Mouse (Mus musculus): Measurements from ENCODE around the gene Med22. TPM values are rescaled to one million over a fixed set of nuclear protein-coding genes. Genes with fewer than 3 reads are reported as not detected.

Gene Med22
- total and polyA plus RNA-seq, 2 experiments from 2014 or later: 110 to 163 TPM

DNA sequence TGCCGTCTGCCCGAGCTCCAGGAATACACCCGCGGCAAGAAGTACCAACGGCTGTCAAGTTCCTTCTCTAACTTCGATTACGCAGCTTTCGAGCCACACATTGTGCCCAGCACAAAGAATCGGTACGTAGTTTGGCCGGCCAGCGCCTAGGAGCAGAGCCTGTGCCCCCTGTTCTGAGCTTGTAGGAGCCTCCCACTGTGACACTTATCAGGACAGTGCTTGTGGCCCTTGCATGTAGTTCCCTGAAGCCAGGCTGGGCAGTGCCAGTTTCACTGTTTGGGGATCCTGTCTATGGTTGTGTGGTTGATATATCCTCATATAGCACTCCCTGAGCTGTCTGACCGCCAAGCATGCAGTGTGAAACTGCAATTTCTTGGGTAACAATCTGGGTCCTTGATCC lies 6.3 kb upstream of the Med22 start:
- H3K4me3 ChIP-seq (ENCODE audit: low read depth, low read length): peak overlapping the region; percentile 60
- no peak for DNase-seq
- peaks cover 65% of the 10 kb centered on the region for H3K36me3 ChIP-seq (ENCODE audit: insufficient read depth)
- peak overlapping the region; percentile 67 for H3K27ac ChIP-seq (ENCODE audit: low read depth, low read length)
- H3K9me3 ChIP-seq (ENCODE audit: low read length): no peaks in the 10 kb centered on the region
- TF ChIP-seq CTCF (IDR thresholded peaks at IDR 0.05; ENCODE audit: low read depth): no peak
- no peaks in the 10 kb centered on the region for H3K27me3 ChIP-seq (ENCODE audit: insufficient read depth, low read length)
- peak overlapping the region; percentile 95 for H3K4me2 ChIP-seq (ENCODE audit: low read depth)
- peak; percentile 8 for ATAC-seq
- H3K4me1 ChIP-seq (ENCODE audit: insufficient read depth): peaks cover 18% of the 10 kb centered on the region
- peak overlapping the region; percentile 75 for H3K9ac ChIP-seq
- under 1% methylated on average over 13 of the region's 13 CpGs for WGBS

DNA sequence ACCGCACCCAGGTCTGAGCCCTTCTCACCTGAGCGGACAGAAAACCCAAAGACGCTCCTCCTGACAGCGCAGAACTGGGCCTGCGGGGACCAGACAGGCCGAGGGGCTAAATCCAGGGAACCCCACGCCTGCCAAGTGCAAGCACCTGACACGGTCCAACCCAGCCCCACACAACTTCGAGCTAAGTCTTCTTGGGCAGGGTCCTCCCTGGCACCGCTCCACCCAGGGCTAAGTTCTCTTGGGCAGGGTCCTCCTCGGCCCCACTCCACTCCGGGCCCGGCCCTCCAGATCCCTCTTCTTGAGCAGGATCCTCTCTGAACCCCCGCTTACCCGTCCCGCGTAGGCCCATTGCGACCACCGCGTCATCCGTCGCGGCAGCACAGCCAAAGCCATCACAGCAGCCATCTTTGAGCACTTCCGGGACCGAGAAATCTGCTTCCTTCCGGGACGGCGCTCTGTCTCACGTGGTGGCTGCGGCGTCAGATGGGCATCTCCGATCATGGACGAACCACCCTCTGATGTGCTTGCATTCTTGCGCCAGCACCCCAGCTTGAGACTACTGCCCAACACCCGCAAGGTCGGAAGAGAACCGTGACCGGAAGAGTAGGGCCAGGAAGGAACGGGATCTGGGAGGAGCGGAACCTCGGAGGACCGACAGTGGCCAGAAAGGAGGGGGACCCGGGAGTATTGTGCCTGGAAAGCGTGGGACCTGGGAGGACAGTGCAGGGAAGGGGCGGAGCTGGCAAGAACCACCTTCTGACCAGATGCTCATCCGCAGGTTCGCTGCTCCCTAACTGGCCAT lies 5.7 kb upstream of the Med22 start, which contains the start of the genes Surf2 and Surf1:
Surf2 (plus strand) TSS at position 441 of the 802 bp plus-strand sequence.
Surf1 (minus strand) TSS at position 604 of the 802 bp plus-strand sequence.
- Histone ChIP-seq H3K36me3 (ENCODE audit: insufficient read depth) (peaks cover 59% of the 10 kb centered on the region), H3K27me3 (ENCODE audit: insufficient read depth, low read length) (no peaks in the 10 kb centered on the region), H3K4me3 (ENCODE audit: low read depth, low read length) (peak within 1 kb of the TSS; percentile 60), H3K4me2 (ENCODE audit: low read depth) (peak within 1 kb of the TSS; percentile 95), H3K27ac (ENCODE audit: low read depth, low read length) (peak within 1 kb of the TSS; percentile 67), H3K9ac (peak within 1 kb of the TSS; percentile 75), H3K4me1 (ENCODE audit: insufficient read depth) (peaks cover 21% of the 10 kb centered on the region), H3K9me3 (ENCODE audit: low read length) (no peaks in the 10 kb centered on the region)
- WGBS: 2% methylated on average over 47 of the region's 47 CpGs
- peak; percentile 88 for DNase-seq
- peak; percentile 93 for ATAC-seq
- TF ChIP-seq CTCF (IDR thresholded peaks at IDR 0.05; ENCODE audit: low read depth): no peak

DNA sequence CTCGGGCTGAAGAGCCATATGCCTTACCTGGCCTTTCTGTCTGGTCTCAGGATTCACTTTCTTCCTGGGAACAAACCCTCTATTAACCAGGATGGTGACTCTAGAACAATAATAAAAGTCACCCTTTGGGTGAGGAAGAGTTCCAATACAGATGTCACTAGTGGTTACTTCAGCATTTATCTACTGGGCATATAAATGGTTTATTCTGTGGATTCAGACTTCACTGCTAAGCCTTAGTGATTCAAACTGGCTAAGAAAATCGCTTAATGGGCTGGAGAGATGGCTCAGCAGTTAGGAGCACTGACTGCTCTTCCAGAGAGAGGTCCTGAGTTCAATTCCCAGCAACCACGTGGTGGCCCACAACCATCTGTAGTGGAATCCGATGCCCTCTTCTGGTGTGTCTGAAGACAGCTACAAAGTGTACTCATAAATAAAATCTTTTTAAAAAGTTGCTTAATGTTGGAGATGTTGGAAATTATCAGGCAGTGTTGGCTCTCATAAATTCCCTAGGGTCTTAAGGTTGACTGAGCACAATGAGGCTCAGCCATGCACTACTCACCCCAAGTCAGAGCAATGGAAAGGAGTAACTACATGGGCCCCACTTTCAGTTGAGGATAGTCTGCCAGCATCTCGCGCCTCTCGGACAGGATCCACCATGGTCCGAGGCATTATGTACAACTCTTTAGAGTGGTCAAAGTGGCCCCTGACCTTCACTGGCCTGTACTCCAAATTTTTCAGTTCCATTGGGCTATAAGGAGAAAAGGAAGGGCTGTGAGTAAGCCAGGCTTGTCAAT lies 3.9 kb upstream of the Med22 start:
- ATAC-seq (no peak), DNase-seq (no peak)
- TF ChIP-seq CTCF (IDR thresholded peaks at IDR 0.05; ENCODE audit: low read depth): no peak
- Histone ChIP-seq H3K9me3 (ENCODE audit: low read length) (no peaks in the 10 kb centered on the region), H3K9ac (no peak overlapping the region), H3K4me2 (ENCODE audit: low read depth) (no peak overlapping the region), H3K27me3 (ENCODE audit: insufficient read depth, low read length) (no peaks in the 10 kb centered on the region), H3K4me1 (ENCODE audit: insufficient read depth) (peaks cover 23% of the 10 kb centered on the region), H3K36me3 (ENCODE audit: insufficient read depth) (peaks cover 41% of the 10 kb centered on the region), H3K27ac (ENCODE audit: low read depth, low read length) (no peak overlapping the region), H3K4me3 (ENCODE audit: low read depth, low read length) (no peak overlapping the region)
- WGBS: 63% methylated on average over 8 of the region's 8 CpGs

DNA sequence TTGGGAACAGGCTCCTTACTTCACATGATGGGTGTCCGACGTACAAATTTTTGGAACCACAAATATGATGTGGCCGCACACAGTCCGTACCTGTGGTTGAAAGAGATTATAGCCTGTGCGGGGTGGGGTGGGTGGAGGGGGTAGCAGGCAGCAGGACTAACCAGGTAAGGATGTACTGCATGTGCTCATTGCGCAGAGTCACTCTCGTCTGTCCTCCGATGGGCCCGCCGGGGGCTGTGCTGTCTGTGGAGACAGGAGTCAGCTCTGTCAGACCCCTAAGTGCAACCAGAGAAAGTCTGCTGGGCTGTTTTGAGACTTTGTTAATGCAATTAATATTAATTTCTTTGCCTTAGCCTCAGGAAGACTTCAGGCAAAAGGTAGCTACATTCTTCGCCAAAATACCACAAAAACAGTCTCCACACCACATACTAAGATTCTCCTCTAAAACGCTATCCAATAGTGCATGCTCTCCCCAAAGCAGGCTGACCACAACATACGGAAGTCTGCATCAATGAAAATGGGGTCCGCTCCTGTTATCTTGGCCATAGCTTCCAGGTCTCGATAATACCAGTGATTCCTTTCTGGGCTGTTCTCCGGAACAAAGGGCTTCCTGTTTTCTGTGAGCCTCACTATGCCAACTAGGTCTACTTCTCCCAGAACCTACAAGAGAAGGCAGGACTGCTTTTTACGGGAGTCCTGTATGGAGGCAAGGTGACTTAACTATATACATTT lies 3.1 kb upstream of the Med22 start:
- WGBS: 85% methylated on average over 17 of the region's 17 CpGs
- peaks cover 30% of the 10 kb centered on the region for H3K4me1 ChIP-seq (ENCODE audit: insufficient read depth)
- H3K36me3 ChIP-seq (ENCODE audit: insufficient read depth): peaks cover 35% of the 10 kb centered on the region
- DNase-seq: no peak
- no peak for ATAC-seq
- no peak overlapping the region for H3K27ac ChIP-seq (ENCODE audit: low read depth, low read length)
- no peak overlapping the region for H3K4me2 ChIP-seq (ENCODE audit: low read depth)
- no peak overlapping the region for H3K4me3 ChIP-seq (ENCODE audit: low read depth, low read length)
- no peaks in the 10 kb centered on the region for H3K9me3 ChIP-seq (ENCODE audit: low read length)
- no peaks in the 10 kb centered on the region for H3K27me3 ChIP-seq (ENCODE audit: insufficient read depth, low read length)
- H3K9ac ChIP-seq: no peak overlapping the region
- no peak for TF ChIP-seq CTCF (IDR thresholded peaks at IDR 0.05; ENCODE audit: low read depth)

DNA sequence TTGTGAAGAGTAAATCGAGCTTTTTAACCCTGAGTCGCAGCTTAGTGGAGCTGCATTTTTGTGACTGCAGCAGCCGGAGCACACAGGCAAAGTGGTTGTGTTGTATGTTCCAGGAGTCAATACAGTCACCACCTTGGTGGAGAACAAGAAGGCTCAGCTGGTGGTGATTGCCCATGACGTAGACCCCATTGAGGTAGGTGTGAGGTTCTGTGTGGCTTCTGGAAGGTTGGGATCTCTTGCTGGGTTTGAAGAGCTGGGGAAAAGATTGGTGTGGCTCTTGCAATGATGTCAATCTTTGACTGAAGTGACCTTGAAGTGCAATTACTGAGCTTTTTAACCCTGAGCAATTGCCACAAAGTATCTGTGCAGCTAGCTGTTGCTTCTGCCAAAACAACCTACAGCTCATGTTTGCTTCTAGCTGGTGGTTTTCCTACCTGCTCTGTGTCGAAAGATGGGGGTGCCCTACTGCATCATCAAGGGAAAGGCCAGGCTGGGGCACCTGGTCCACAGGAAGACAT lies 1.8 kb upstream of the Med22 start:
- peaks cover 36% of the 10 kb centered on the region for H3K36me3 ChIP-seq (ENCODE audit: insufficient read depth)
- peak overlapping the region; percentile 99 for H3K4me2 ChIP-seq (ENCODE audit: low read depth)
- no peaks in the 10 kb centered on the region for H3K9me3 ChIP-seq (ENCODE audit: low read length)
- H3K9ac ChIP-seq: no peak overlapping the region
- DNase-seq: no peak
- WGBS: 71% methylated on average over 5 of the region's 5 CpGs
- TF ChIP-seq CTCF (IDR thresholded peaks at IDR 0.05; ENCODE audit: low read depth): no peak
- ATAC-seq: no peak
- no peak overlapping the region for H3K27ac ChIP-seq (ENCODE audit: low read depth, low read length)
- H3K4me3 ChIP-seq (ENCODE audit: low read depth, low read length): peak overlapping the region; percentile 71; the same call in 1 of the 2 replicates
- no peaks in the 10 kb centered on the region for H3K27me3 ChIP-seq (ENCODE audit: insufficient read depth, low read length)
- peaks cover 28% of the 10 kb centered on the region for H3K4me1 ChIP-seq (ENCODE audit: insufficient read depth)

DNA sequence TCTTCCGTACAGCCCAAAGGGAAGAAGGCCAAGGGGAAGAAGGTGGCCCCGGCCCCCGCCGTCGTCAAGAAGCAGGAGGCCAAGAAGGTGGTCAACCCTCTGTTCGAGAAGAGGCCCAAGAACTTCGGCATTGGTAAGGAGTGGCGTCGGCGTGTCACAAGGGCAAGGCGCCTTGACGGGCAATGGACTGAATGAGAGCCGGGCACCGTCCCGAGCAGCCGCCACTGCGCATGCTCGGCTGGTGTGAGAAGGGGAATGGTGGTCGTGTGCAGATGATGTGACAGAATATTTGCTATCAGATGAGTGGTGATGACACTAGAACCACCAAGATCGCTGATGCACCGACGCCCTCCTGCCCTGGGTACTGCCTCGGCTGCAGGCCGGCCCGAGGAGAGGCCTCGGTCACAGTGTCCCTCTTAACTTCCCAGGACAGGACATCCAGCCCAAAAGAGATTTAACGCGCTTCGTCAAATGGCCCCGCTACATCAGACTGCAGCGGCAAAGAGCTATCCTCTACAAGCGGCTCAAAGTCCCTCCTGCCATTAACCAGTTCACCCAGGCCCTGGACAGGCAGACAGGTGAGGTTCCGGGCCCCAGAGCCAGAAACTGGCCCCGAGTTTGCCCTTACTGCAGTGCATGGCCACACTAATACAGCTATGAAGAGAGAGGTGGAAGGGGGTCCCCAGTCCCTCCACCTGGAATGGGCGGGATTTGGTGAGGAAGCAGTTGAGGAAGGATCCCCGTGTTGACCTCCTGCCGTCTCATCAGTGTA lies 703 bp upstream of the Med22 start:
- ATAC-seq (peak; percentile 77), DNase-seq (peak; percentile 89)
- Histone ChIP-seq H3K4me1 (ENCODE audit: insufficient read depth) (peaks cover 23% of the 10 kb centered on the region), H3K36me3 (ENCODE audit: insufficient read depth) (peaks cover 47% of the 10 kb centered on the region), H3K4me2 (ENCODE audit: low read depth) (peak overlapping the region; percentile 99), H3K9me3 (ENCODE audit: low read length) (no peaks in the 10 kb centered on the region), H3K27me3 (ENCODE audit: insufficient read depth, low read length) (no peaks in the 10 kb centered on the region), H3K9ac (peak overlapping the region; percentile 94), H3K4me3 (ENCODE audit: low read depth, low read length) (peak overlapping the region; percentile 71), H3K27ac (ENCODE audit: low read depth, low read length) (peak overlapping the region; percentile 97)
- under 1% methylated on average over 37 of the region's 37 CpGs for WGBS
- TF ChIP-seq CTCF (IDR thresholded peaks at IDR 0.05; ENCODE audit: low read depth): no peak
